Mouse (Mus musculus) adrenal gland, adult 2 months (tissue): ENCODE measurements around the gene Cdc40. TPM values are rescaled to one million over a fixed set of nuclear protein-coding genes. Genes with fewer than 3 reads are reported as not detected.

Source experiments
- DNase-seq: peaks from one replicate; pipeline ENCODE4 v3.0.0; 2021
- long read RNA-seq: library from polyadenylated mRNA; stranded (forward); transcript quantifications from one replicate; pipeline ENCODE4 v2.0.0, GENCODE M21; 2021
- polyA plus RNA-seq: library from polyadenylated mRNA; depleted of rRNA; stranded (reverse); fragments of >200 nt; gene quantifications from 2 replicates; pipeline ENCODE4 v1.2.3, GENCODE M21; 2012; rRNA removed
- total RNA-seq, 2 experiments: library from RNA; stranded (reverse); gene quantifications; 2 replicates each; pipeline ENCODE4 v1.2.3; 2021

Cdc40 gene
- total RNA-seq (10 to 100 TPM; 21.8 to 24.9 TPM), polyA plus RNA-seq (13.4 and 17.5 TPM in 2 replicates)
- long read RNA-seq, transcript Cdc40-201 (15 exons, 3,534 nt): major isoform, 16 of 17 reads
- long read RNA-seq, partial matches to known transcripts: 0 of 17 reads
- long read RNA-seq, other reads (novel, unspliced or antisense): 1 of 17 reads

- peak; percentile 99 for DNase-seq
Observed at GRCm38 (mm10) chr10:40882831-40883643, at the start of gene Cdc40, which contains the start of gene Wasf1. Cdc40 (minus strand) TSS chr10:40883311. Wasf1 (plus strand) TSS chr10:40883475.

GRCm38 (mm10) chr10:40919464-40919863, 36.4 kb upstream of the Cdc40 start:
- no peak for DNase-seq

- no peak for DNase-seq
Observed at GRCm38 (mm10) chr10:40918669-40919440, 35.7 kb upstream of the Cdc40 start.

GRCm38 (mm10) chr10:40915240-40915639, 32.1 kb upstream of the Cdc40 start:
- DNase-seq: no peak

GRCm38 (mm10) chr10:40910811-40911210, 27.7 kb upstream of the Cdc40 start:
- no peak for DNase-seq

- peak; percentile 13 for DNase-seq
Observed at GRCm38 (mm10) chr10:40908580-40908979, 25.5 kb upstream of the Cdc40 start.

- DNase-seq: no peak
Observed at GRCm38 (mm10) chr10:40906802-40907201, 23.7 kb upstream of the Cdc40 start.

- DNase-seq: no peak
Observed at GRCm38 (mm10) chr10:40906131-40906530, 23.0 kb upstream of the Cdc40 start.

GRCm38 (mm10) chr10:40901786-40902185, 18.7 kb upstream of the Cdc40 start:
- no peak for DNase-seq

GRCm38 (mm10) chr10:40896656-40897055, 13.5 kb upstream of the Cdc40 start:
- DNase-seq: no peak

GRCm38 (mm10) chr10:40895765-40896164, 12.7 kb upstream of the Cdc40 start:
- no peak for DNase-seq

GRCm38 (mm10) chr10:40889146-40889545, 6.0 kb upstream of the Cdc40 start:
- DNase-seq: no peak

- DNase-seq: no peak
Observed at GRCm38 (mm10) chr10:40887316-40887715, 4.2 kb upstream of the Cdc40 start.

GRCm38 (mm10) chr10:40885432-40885831, 2.3 kb upstream of the Cdc40 start:
- DNase-seq: no peak

- peak; percentile 59 for DNase-seq
Observed at GRCm38 (mm10) chr10:40884279-40884806, 1.2 kb upstream of the Cdc40 start.

- DNase-seq: no peak
Observed at GRCm38 (mm10) chr10:40883644-40884278, 650 bp upstream of the Cdc40 start.

GRCm38 (mm10) chr10:40882333-40882732, 778 bp downstream of the Cdc40 start:
- no peak for DNase-seq

GRCm38 (mm10) chr10:40881236-40881635, 1.9 kb downstream of the Cdc40 start:
- DNase-seq: no peak

- no peak for DNase-seq
Observed at GRCm38 (mm10) chr10:40879969-40880368, 3.1 kb downstream of the Cdc40 start.

- no peak for DNase-seq
Observed at GRCm38 (mm10) chr10:40878246-40878645, 4.9 kb downstream of the Cdc40 start.

GRCm38 (mm10) chr10:40872052-40872451, 11.1 kb downstream of the Cdc40 start:
- no peak for DNase-seq

GRCm38 (mm10) chr10:40871301-40871700, 11.8 kb downstream of the Cdc40 start:
- DNase-seq: no peak
